In genomic region chr14:77618131-77618805, GRCm38 (mm10) we compare ENCODE assay signal across 14 mouse cellular contexts.
DNase-seq lines count a peak whose midpoint lies in the region; ATAC-seq and TF ChIP-seq lines count a peak whose summit lies in the region.
"Had no signal": no experiment of that assay in that cellular context is flagged by ENCODE, and none has a peak within 500 bp of the region (broad histone marks: within the 10 kb centered on the region; RNA-seq: fewer than 3 reads in every experiment).

No protein-coding gene starts in this region.

- peaks cover 18% of the 10 kb centered on the region for H3K4me1 ChIP-seq in embryonic facial prominence, embryonic 15.5 days
- peaks cover 11% of the 10 kb centered on the region for H3K4me1 ChIP-seq in embryonic facial prominence, embryonic 10.5 days
- H3K4me1 ChIP-seq in kidney, postnatal 0 days (replicated peaks; ENCODE audit: insufficient read depth, low read length), result peaks cover 12% of the 10 kb centered on the region; the same call in 1 of the 2 replicates
- H3K4me1 ChIP-seq: liver, embryonic 15.5 days had no signal

- WGBS in embryonic facial prominence, embryonic 15.5 days, result 52% methylated on average over 13 of the region's 13 CpGs
- 82% methylated on average over 13 of the region's 13 CpGs for WGBS in embryonic facial prominence, embryonic 10.5 days
- 48% methylated on average over 13 of the region's 13 CpGs for WGBS in kidney, postnatal 0 days

- no peaks in the 10 kb centered on the region for H3K36me3 ChIP-seq in embryonic facial prominence, embryonic 15.5 days
- no peaks in the 10 kb centered on the region for H3K36me3 ChIP-seq in embryonic facial prominence, embryonic 10.5 days (replicated peaks)
- no peaks in the 10 kb centered on the region for H3K36me3 ChIP-seq in kidney, postnatal 0 days (ENCODE audit: insufficient read depth, low read length)
- H3K36me3 ChIP-seq: G1E; heart, embryonic 13.5 days; liver, embryonic 15.5 days had no signal

- no peak overlapping the region for H3K9ac ChIP-seq in embryonic facial prominence, embryonic 15.5 days
- H3K9ac ChIP-seq in kidney, postnatal 0 days (ENCODE audit: low read depth, low read length), result no peak overlapping the region
- H3K9ac ChIP-seq: heart, embryonic 13.5 days; liver, embryonic 15.5 days had no signal

- peak overlapping the region; percentile 5; the same call in 1 of the 2 replicates for H3K27ac ChIP-seq in embryonic facial prominence, embryonic 15.5 days (replicated peaks)
- H3K27ac ChIP-seq in embryonic facial prominence, embryonic 10.5 days (replicated peaks), result no peak overlapping the region
- H3K27ac ChIP-seq in kidney, postnatal 0 days, result no peak overlapping the region
- H3K27ac ChIP-seq: heart, embryonic 13.5 days; liver, embryonic 15.5 days had no signal

- H3K27me3 ChIP-seq in embryonic facial prominence, embryonic 15.5 days, result no peaks in the 10 kb centered on the region
- H3K27me3 ChIP-seq in embryonic facial prominence, embryonic 10.5 days (replicated peaks; ENCODE audit: low read depth, poor library complexity, severe bottlenecking), result no peaks in the 10 kb centered on the region
- no peaks in the 10 kb centered on the region for H3K27me3 ChIP-seq in kidney, postnatal 0 days (ENCODE audit: insufficient read depth, low read length)
- H3K27me3 ChIP-seq: heart, embryonic 13.5 days; liver, embryonic 15.5 days had no signal

- no peak overlapping the region for H3K4me2 ChIP-seq in embryonic facial prominence, embryonic 15.5 days (replicated peaks)
- no peak overlapping the region for H3K4me2 ChIP-seq in kidney, postnatal 0 days (ENCODE audit: low read length)
- H3K4me2 ChIP-seq: heart, embryonic 13.5 days; liver, embryonic 15.5 days had no signal

- H3K4me3 ChIP-seq in embryonic facial prominence, embryonic 15.5 days (replicated peaks), result no peak overlapping the region
- no peak overlapping the region for H3K4me3 ChIP-seq in embryonic facial prominence, embryonic 10.5 days
- H3K4me3 ChIP-seq in kidney, postnatal 0 days (replicated peaks; ENCODE audit: low read depth, low read length), result no peak overlapping the region
- H3K4me3 ChIP-seq: heart, embryonic 13.5 days; liver, embryonic 15.5 days had no signal

- H3K9me3 ChIP-seq in embryonic facial prominence, embryonic 15.5 days (replicated peaks), result no peaks in the 10 kb centered on the region
- H3K9me3 ChIP-seq in embryonic facial prominence, embryonic 10.5 days, result no peaks in the 10 kb centered on the region
- no peaks in the 10 kb centered on the region for H3K9me3 ChIP-seq in kidney, postnatal 0 days (replicated peaks; ENCODE audit: low read length)
- H3K9me3 ChIP-seq: heart, embryonic 13.5 days had no signal

- no peak for ATAC-seq in embryonic facial prominence, embryonic 15.5 days (ENCODE audit: insufficient number of reproducible peaks, low FRiP score, low TSS enrichment, low read depth)
- ATAC-seq in kidney, postnatal 0 days (replicated peaks; ENCODE audit: low FRiP score, low read depth), result no peak
- peak; percentile 47; the same call in 1 of the 2 replicates for ATAC-seq in common myeloid progenitor, adult 5-6 weeks (replicated peaks; ENCODE audit: low read depth, poor library complexity, severe bottlenecking)
- ATAC-seq: forebrain, embryonic 16.5 days had no signal

- DNase-seq in embryonic facial prominence, embryonic 10.5 days (ENCODE audit: low spot score), result no peak
- DNase-seq in kidney, postnatal 0 days (ENCODE audit: low spot score), result peak; percentile 62
- DNase-seq in kidney, adult 8-10 months, result no peak
- DNase-seq in ES-CJ7 (ENCODE audit: low read depth, low spot score), result peak; percentile 39
- DNase-seq in T-cell, adult 2 months (ENCODE audit: low spot score), result no peak
- DNase-seq in spleen, adult 18-20 months, result no peak
- DNase-seq: gastrocnemius, postnatal 25 days; thymus, adult 2 months had no signal

- no peak for TF ChIP-seq CTCF in kidney, postnatal 0 days (IDR thresholded peaks at IDR 0.05; ENCODE audit: low read depth)

Comparison
In these comparisons a context has a peak if more than half of its experiments do, and no peak if none do; other contexts are left out.
1. DNase-seq: peak in kidney, postnatal 0 days (single experiment) and ES-CJ7 (single experiment); none in embryonic facial prominence, embryonic 10.5 days (single experiment), kidney, adult 8-10 months (0 of 2), T-cell, adult 2 months (single experiment) and spleen, adult 18-20 months (0 of 2).